Mouse (Mus musculus) kidney, embryonic 16.5 days (tissue): ENCODE measurements around the gene Kif18b. TPM values are rescaled to one million over a fixed set of nuclear protein-coding genes. Genes with fewer than 3 reads are reported as not detected.

ENCODE experiments used
- ATAC-seq: fragments of 200-750 bp; cut with Nextera tagmentation; 2 replicates; pipeline ENCODE4 v1.8.0; 2017; ENCODE audit warnings: moderate TSS enrichment; ENCODE audit not compliant: low FRiP score, low TSS enrichment
- H3K27ac ChIP-seq: fragments of 300-500 bp; sonication (generic); 2 replicates; pipeline ENCODE4 v1.5.1; 2014; ENCODE audit warnings: low read length
- H3K27me3 ChIP-seq: fragments of 300-500 bp; sonication (generic); 2 replicates; pipeline ENCODE4 v1.6.1; 2014; ENCODE audit warnings: low read length, control low read depth, mixed read lengths; ENCODE audit not compliant: insufficient read depth
- H3K36me3 ChIP-seq: fragments of 300-500 bp; sonication (generic); 2 replicates; pipeline ENCODE4 v1.6.1; 2014; ENCODE audit warnings: low read length, control low read depth, mixed read lengths; ENCODE audit not compliant: insufficient read depth
- H3K4me1 ChIP-seq: fragments of 300-500 bp; sonication (generic); 2 replicates; pipeline ENCODE4 v1.6.1; 2014; ENCODE audit warnings: low read length, control low read depth, mixed read lengths; ENCODE audit not compliant: insufficient read depth
- H3K4me2 ChIP-seq: fragments of 300-500 bp; sonication (generic); replicated peaks from 2 replicates; pipeline ENCODE4 v1.6.1; 2014; ENCODE audit warnings: low read depth, low read length
- H3K4me3 ChIP-seq: fragments of 300-500 bp; sonication (generic); 2 replicates; pipeline ENCODE4 v1.5.1; 2014; ENCODE audit warnings: mild to moderate bottlenecking, low read length
- H3K9ac ChIP-seq: fragments of 300-500 bp; sonication (generic); replicated peaks from 2 replicates; pipeline ENCODE4 v1.6.1; 2014; ENCODE audit warnings: low read length
- H3K9me3 ChIP-seq: fragments of 300-500 bp; sonication (generic); 2 replicates; pipeline ENCODE4 v1.6.1; 2016; ENCODE audit warnings: low read length, control low read depth
- WGBS: fragments of 180-500 bp; shearing (Covaris S2); extraction: QIAGEN DNeasy Blood & Tissue Kit; methylation state at CpG from one replicate; pipeline ENCODE4 v1.1.7; 2014; 5-methylcytosine and 5-hydroxymethylcytosine counted together
- polyA plus RNA-seq: library from polyadenylated mRNA; unstranded; fragments of >200 nt; fragmentation: Nextera tagmentation; extraction: Ambion mirVana; gene quantifications from 2 replicates; pipeline ENCODE4 v1.2.1, GENCODE M21; 2015

Kif18b gene
- polyA plus RNA-seq, 1 experiment from 2014 or later = 11.5 TPM

DNA sequence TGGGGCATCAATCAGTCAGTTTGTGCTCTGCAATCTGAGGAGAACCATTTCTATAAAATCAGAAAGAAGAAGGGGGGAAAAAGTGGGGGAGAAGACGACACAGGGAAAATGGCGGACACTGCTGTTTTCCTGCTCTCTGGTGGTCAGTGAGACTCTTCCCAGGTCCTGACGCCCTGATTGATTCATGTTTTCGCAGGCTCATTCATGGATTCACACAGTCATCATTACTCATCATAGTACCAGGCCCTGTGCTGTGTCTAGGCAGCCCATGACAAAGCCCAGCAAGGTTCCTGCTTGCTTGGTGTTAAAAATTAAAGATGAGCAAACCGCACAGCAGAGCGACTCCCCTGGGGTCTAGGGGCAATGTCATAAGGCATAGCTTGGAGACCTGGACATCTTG lies 33.5 kb upstream of the Kif18b start:
- no peak overlapping the region for H3K9ac ChIP-seq
- H3K27me3 ChIP-seq = peaks cover 10% of the 10 kb centered on the region
- no peak overlapping the region for H3K4me3 ChIP-seq
- H3K9me3 ChIP-seq = no peaks in the 10 kb centered on the region
- no peak for ATAC-seq
- 89% methylated on average over 6 of the region's 6 CpGs for WGBS
- H3K4me1 ChIP-seq = peaks cover 7% of the 10 kb centered on the region
- H3K4me2 ChIP-seq = no peak overlapping the region
- no peaks in the 10 kb centered on the region for H3K36me3 ChIP-seq
- no peak overlapping the region for H3K27ac ChIP-seq

DNA sequence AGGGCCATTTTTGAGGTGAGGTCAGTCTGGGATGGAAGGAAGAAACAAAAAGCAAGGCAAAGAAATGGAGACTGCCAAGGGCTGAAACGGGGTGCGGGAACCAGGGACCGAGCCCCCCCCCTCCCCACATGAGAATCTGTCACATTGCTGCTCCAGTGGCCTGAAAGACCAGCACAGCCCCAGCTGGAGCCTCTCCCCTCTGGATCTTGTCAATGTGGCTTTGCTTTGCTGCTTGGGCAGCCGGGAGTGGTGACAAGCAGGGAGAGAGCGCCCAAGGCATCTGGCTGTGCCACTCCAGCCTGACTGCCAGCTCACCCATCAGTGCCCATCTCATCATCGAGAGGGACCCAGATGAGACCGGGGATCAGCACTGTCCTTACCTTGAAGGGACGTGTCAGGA lies 32.8 kb upstream of the Kif18b start:
- WGBS = 85% methylated on average over 8 of the region's 8 CpGs
- no peak overlapping the region for H3K9ac ChIP-seq
- H3K27me3 ChIP-seq = peaks cover 15% of the 10 kb centered on the region
- H3K9me3 ChIP-seq = no peaks in the 10 kb centered on the region
- ATAC-seq = no peak
- no peak overlapping the region for H3K4me3 ChIP-seq
- H3K4me2 ChIP-seq = no peak overlapping the region
- H3K4me1 ChIP-seq = no peaks in the 10 kb centered on the region
- H3K36me3 ChIP-seq = no peaks in the 10 kb centered on the region
- no peak overlapping the region for H3K27ac ChIP-seq

DNA sequence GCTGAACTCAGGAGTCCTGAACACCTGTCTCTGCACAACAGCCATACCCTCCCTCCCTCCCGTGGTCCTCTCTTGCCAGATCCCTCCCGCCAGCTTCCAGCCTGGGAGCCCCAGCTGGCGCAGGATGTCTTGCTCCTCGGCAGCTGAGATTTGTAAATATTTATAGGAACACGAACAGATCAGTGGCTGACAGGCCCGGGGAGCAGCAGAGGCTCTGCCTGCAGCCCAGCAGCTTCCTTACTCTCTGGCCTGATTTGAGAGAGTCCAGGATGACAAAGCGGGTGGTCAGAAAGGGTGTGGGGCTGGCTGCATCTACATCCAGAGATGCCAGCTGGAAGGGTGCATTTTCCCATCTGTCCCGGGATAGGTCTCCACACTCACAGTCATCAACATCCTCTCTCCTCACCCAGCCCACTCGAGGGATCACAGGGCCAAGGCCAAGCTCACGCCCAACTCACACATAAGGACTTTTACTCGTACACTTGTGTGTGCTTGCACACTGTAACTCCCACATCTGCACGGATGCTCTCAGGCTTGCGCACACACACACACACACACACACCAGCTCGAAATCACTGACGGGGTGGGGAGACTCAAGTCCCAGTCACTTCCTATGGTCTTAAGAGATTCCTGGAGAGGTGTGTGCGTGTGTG lies 32.2 kb upstream of the Kif18b start:
- Histone ChIP-seq H3K36me3 (no peaks in the 10 kb centered on the region), H3K4me2 (no peak overlapping the region), H3K9ac (no peak overlapping the region), H3K4me3 (no peak overlapping the region), H3K27ac (no peak overlapping the region), H3K4me1 (no peaks in the 10 kb centered on the region), H3K27me3 (peaks cover 20% of the 10 kb centered on the region), H3K9me3 (no peaks in the 10 kb centered on the region)
- ATAC-seq = 0 out of 2 replicates have a peak, but pooled peaks have one; percentile 31
- WGBS = 49% methylated on average over 16 of the region's 16 CpGs

DNA sequence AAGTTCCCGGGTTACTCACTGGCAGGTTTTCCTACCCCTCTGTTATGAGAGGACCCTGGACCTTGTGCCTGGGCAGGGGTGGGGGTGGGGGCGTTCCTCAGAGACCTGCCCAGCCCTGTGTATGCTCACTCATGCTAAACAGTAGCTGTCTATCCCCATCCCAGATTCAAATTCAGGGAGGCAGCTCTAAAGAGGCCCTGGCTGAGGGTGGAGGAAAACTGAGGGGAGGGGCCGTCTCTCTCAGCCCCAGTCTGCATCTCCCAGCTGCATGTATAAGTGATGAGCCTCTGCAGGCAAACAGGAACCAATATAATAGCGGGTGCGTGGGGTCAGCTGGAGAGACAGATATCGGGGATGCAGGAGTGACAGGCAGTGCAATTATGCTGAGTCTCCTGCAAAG lies 28.0 kb upstream of the Kif18b start:
- Histone ChIP-seq H3K9ac (no peak overlapping the region), H3K27ac (no peak overlapping the region), H3K27me3 (peaks cover 57% of the 10 kb centered on the region), H3K9me3 (no peaks in the 10 kb centered on the region), H3K4me3 (no peak overlapping the region), H3K4me1 (peaks cover 9% of the 10 kb centered on the region), H3K36me3 (no peaks in the 10 kb centered on the region), H3K4me2 (no peak overlapping the region)
- 0 out of 2 replicates have a peak, but pooled peaks have one; percentile 43 for ATAC-seq
- WGBS = 28% methylated on average over 6 of the region's 6 CpGs

DNA sequence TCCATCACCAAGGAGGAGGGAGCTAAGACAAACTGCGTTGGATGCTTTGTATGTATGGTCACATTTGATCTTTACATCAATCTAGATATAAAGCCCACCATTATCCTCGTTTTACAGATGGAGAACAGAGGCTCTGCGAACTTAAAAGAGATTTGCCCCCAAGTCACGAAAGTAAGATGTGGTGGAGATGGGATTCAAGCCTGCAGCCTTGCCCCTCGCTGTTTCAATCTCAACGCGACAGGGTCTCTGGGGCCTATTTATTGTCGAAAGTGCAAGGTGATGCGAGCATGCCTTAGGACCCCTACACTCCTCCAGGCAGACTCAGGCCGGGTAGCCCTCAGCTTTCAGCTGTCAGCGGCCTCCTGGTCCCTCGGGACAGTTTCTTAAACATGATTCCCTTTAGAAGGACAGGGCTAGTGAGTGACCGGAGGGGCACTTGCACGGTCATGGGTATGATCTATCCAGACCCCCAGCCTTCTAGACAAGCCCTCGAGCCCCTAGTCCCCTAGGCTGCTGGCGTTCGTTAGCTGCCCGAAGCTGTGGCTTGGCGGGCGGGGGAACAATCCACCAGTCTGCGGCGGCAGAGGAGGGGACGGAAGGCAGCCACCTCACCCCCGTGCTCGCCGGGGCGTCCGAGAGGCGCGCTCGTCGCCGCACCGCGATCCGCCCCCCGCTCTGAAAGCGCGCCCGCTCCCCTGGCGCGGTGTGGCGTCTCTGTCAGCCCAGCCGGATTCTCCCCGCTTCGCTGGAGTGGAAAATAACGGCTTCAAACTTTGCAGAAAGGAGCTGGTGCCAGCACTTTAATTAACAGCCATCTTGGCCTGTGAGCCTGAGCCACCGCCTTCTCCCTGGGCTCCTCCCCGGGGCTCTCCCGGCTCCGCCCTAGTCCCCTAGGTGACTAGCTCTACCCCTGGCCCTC lies 23.4 kb upstream of the Kif18b start:
- peaks cover 95% of the 10 kb centered on the region for H3K27me3 ChIP-seq

DNA sequence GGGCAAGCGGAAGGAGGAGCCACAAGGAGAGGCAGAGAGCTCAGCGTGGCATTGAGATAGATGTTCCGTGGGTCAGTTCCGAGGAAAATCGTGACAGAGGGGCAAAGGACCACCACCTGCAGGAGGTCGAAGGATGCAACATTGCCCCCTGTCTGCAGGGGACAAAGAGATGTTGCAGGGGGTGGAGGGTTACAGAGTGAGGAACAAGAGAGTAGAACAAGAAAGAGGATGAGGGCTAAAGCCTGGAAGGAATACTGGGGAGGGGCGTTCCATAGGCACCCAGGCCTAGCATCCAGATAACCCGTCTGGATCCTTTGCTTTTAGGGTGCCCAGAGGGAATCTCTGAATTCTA lies 22.0 kb upstream of the Kif18b start:
- no peak overlapping the region for H3K27ac ChIP-seq
- no peak overlapping the region for H3K9ac ChIP-seq
- ATAC-seq = peak; percentile 16; the same call in 1 of the 2 replicates
- no peaks in the 10 kb centered on the region for H3K36me3 ChIP-seq
- peak overlapping the region; percentile 45 for H3K4me3 ChIP-seq
- peaks cover 38% of the 10 kb centered on the region for H3K4me1 ChIP-seq
- H3K27me3 ChIP-seq = peaks cover 95% of the 10 kb centered on the region
- peak overlapping the region; percentile 68 for H3K4me2 ChIP-seq
- no peaks in the 10 kb centered on the region for H3K9me3 ChIP-seq
- 11% methylated on average over 8 of the region's 8 CpGs for WGBS

More for the DNA sequence above, 23.4 kb upstream of the Kif18b start:
- peak overlapping the region; percentile 74 for H3K4me2 ChIP-seq
- peaks cover 38% of the 10 kb centered on the region for H3K4me1 ChIP-seq
- peak overlapping the region; percentile 54 for H3K4me3 ChIP-seq
- no peaks in the 10 kb centered on the region for H3K36me3 ChIP-seq
- 1% methylated on average over 51 of the region's 51 CpGs for WGBS
- H3K27ac ChIP-seq = 0 out of 2 replicates have a peak overlapping the region, but pooled peaks have one; percentile 8
- H3K9me3 ChIP-seq = no peaks in the 10 kb centered on the region
- H3K9ac ChIP-seq = peak overlapping the region; percentile 69
- peak; percentile 33; the same call in 1 of the 2 replicates for ATAC-seq

DNA sequence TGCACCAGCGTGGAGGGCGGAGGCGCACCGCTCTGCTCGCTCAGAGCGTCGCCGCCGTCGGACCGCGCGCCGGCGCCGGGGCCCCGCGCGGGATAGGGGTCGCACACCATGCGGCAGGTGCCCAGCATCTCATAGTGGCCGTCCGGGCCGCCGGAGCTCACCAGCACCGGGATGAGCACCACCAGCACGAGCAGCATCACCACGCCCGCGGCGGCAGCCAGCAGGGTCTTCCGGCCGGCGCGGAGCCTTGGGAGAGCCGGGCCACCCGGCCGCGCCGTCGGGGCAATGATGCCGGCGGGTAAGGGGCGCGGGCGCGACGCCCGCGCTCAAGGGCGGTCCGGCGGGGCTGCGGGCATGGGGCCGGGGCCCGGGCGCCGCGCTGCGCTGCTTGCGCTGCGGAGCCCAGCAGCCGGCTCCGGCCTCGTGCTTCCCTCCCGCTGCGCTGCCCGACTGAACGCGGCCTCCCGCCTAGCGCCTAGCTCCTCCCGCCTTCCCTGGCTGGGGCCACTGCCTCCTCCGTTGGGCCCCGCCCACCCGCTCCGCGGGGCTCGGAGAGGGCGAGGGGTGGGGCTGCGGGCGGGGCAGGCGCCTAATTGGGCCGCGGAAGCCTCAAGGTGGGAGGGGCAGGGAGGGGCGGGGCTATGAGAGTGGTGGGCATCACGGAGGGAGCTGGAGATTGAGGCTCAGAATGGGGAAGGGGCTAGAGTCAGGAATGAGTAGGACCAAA lies 21.5 kb upstream of the Kif18b start, which contains the start of gene C1ql1:
Gene C1ql1, minus strand, starts transcription at position 424 of the 727 bp plus-strand sequence.
- peak within 1 kb of the TSS; percentile 45 for H3K4me3 ChIP-seq
- H3K9me3 ChIP-seq = no peaks in the 10 kb centered on the region
- peaks cover 38% of the 10 kb centered on the region for H3K4me1 ChIP-seq
- peak; percentile 92 for ATAC-seq
- H3K36me3 ChIP-seq = no peaks in the 10 kb centered on the region
- H3K9ac ChIP-seq = peak within 1 kb of the TSS; percentile 56
- no peak within 1 kb of the TSS for H3K27ac ChIP-seq
- under 1% methylated on average over 72 of the region's 87 CpGs for WGBS
- peak within 1 kb of the TSS; percentile 68 for H3K4me2 ChIP-seq
- peaks cover 90% of the 10 kb centered on the region for H3K27me3 ChIP-seq

DNA sequence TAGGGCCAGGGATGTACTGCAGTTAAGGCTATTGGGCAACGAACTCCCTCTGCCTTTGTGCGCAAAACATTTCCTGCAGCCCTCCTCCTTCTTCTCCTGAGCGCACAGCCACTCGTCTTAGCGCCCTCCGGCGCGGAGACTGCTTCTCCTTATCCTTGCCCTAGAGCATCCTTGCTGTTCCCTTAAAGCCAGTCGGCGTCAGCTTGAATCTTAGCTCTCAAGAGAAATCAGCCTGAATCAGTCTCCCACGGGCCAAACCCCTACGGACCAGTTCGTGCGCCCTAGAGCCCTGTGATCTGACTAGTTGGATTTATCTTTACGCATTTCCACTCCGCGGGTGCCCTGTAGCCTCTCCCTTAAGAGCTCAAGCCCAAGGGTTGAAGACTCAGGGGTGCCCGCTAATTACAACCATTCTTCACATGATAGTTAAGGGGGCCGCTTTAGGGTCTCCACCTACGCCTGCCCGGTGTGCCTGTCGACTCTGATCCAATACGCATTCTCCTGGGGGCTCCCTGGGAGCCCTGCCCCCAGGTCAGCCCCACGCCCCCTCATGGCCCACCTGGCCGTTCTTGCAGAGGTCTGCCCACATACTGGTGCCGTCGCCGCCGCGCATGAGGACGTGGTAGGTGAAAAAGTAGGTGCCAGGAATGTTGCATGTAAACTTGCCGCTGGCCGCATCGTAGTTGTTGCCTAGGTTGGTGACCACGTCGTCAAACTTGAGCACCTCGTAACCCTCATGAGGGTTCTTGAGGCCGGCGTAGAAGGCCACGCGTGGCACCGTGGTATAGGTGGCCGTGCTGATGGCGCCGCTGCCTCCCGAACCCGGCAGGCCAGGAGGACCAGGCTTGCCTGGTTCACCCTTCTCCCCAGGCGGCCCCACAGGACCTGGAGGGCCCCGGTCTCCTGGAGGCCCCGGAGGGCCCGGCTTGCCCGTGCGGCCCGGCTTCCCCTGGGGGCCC lies 20.7 kb upstream of the Kif18b start:
- ATAC-seq = no peak; the same call in 1 of the 2 replicates
- no peaks in the 10 kb centered on the region for H3K9me3 ChIP-seq
- H3K27ac ChIP-seq = no peak overlapping the region
- H3K9ac ChIP-seq = peak overlapping the region; percentile 56
- H3K4me3 ChIP-seq = peak overlapping the region; percentile 45
- H3K4me1 ChIP-seq = peaks cover 38% of the 10 kb centered on the region
- H3K4me2 ChIP-seq = peak overlapping the region; percentile 68
- peaks cover 81% of the 10 kb centered on the region for H3K27me3 ChIP-seq
- 2% methylated on average over 49 of the region's 54 CpGs for WGBS
- no peaks in the 10 kb centered on the region for H3K36me3 ChIP-seq

DNA sequence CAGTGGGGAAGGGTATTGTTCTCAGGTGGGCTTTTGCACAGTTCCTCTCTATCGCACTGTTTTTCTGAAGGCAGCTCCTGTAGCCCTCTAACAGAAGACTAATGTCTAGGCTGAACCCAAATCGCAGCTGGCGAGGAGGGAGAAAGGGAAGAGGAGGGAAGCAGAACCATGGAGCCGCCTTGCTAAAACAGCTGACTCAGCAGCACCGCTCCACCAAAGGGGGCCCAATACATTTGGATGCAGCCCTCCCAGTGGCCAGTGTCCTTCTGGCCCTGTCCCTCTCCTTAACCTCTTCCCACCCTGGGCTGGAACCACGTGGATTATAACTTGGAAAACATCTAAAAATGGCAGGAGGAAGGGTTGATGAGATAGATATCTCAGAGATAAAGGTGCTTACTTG lies 16.3 kb upstream of the Kif18b start:
- ATAC-seq = no peak
- peaks cover 60% of the 10 kb centered on the region for H3K27me3 ChIP-seq
- no peak overlapping the region for H3K27ac ChIP-seq
- no peaks in the 10 kb centered on the region for H3K36me3 ChIP-seq
- no peak overlapping the region for H3K4me2 ChIP-seq
- no peaks in the 10 kb centered on the region for H3K9me3 ChIP-seq
- no peak overlapping the region for H3K4me3 ChIP-seq
- no peak overlapping the region for H3K9ac ChIP-seq
- WGBS = 54% methylated on average over 6 of the region's 6 CpGs
- peaks cover 31% of the 10 kb centered on the region for H3K4me1 ChIP-seq
